Mouse (Mus musculus): ENCODE results near the gene Magt1.
"Not testable (repeated sequence)": the region's sequence is repeated elsewhere in the genome, so short reads cannot be mapped to it uniquely, and the experiment has no call there.

The Magt1 gene

GRCm38 (mm10) chrX:105946357-105946756 is 65.3 kb downstream of the Magt1 start:
- DNase-seq (ENCODE audit: low spot score): no peak

GRCm38 (mm10) chrX:105939245-105939644 is 72.5 kb downstream of the Magt1 start:
- DNase-seq (ENCODE audit: low spot score): no peak

GRCm38 (mm10) chrX:105937736-105938135 is 74.0 kb downstream of the Magt1 start:
- DNase-seq (ENCODE audit: low spot score): no peak

GRCm38 (mm10) chrX:105934341-105934740 is 77.4 kb downstream of the Magt1 start:
- peak; percentile 24 for DNase-seq (ENCODE audit: low spot score)

- no peak for DNase-seq (ENCODE audit: low spot score)
Measured at GRCm38 (mm10) chrX:105929478-105930038, 82.1 kb downstream of the Magt1 start.

- peak; percentile 83 for DNase-seq (ENCODE audit: low spot score)
Measured at GRCm38 (mm10) chrX:105928861-105929477, 82.7 kb downstream of the Magt1 start, which contains the start of gene Atrx. Atrx (minus strand) TSS chrX:105929403.

- no peak for DNase-seq (ENCODE audit: low spot score)
Measured at GRCm38 (mm10) chrX:105927941-105928860, 83.5 kb downstream of the Magt1 start.

- no peak for DNase-seq (ENCODE audit: low spot score)
Measured at GRCm38 (mm10) chrX:105926121-105926735, 85.5 kb downstream of the Magt1 start.

GRCm38 (mm10) chrX:105924326-105925070 is 87.2 kb downstream of the Magt1 start:
- DNase-seq (ENCODE audit: low spot score): no peak

GRCm38 (mm10) chrX:105923896-105924295 is 87.8 kb downstream of the Magt1 start:
- no peak for DNase-seq (ENCODE audit: low spot score)

- not testable (repeated sequence) for DNase-seq (ENCODE audit: low spot score)
Measured at GRCm38 (mm10) chrX:105922986-105923385, 88.7 kb downstream of the Magt1 start.

- DNase-seq (ENCODE audit: low spot score): peak; percentile 37
Measured at GRCm38 (mm10) chrX:105921421-105921820, 90.3 kb downstream of the Magt1 start.

All from lung, postnatal 25 days (tissue).